Mouse (Mus musculus) urinary bladder, postnatal 14 days (tissue): ENCODE results near the gene Tnfsf9.
"Not testable (repeated sequence)": the region's sequence is repeated elsewhere in the genome, so short reads cannot be mapped to it uniquely, and the experiment has no call there.

ENCODE experiments used
- DNase-seq: peaks from one replicate; pipeline ENCODE4 v3.0.0; 2021; ENCODE audit warnings: low spot score

The Tnfsf9 gene

GRCm38 (mm10) chr17:57095855-57096622, 9.1 kb upstream of the Tnfsf9 start:
- DNase-seq, result peak; percentile 56

- peak; percentile 86 for DNase-seq
Measured at GRCm38 (mm10) chr17:57096623-57096920, 8.6 kb upstream of the Tnfsf9 start.

- no peak for DNase-seq
Measured at GRCm38 (mm10) chr17:57098321-57098720, 6.8 kb upstream of the Tnfsf9 start.

GRCm38 (mm10) chr17:57099629-57100325, 5.3 kb upstream of the Tnfsf9 start:
- DNase-seq, result no peak

GRCm38 (mm10) chr17:57102276-57102675, 2.8 kb upstream of the Tnfsf9 start:
- no peak for DNase-seq

- DNase-seq, result no peak
Measured at GRCm38 (mm10) chr17:57104496-57104895, 629 bp upstream of the Tnfsf9 start.

GRCm38 (mm10) chr17:57106035-57106368, 877 bp downstream of the Tnfsf9 start:
- DNase-seq, result no peak

- no peak for DNase-seq
Measured at GRCm38 (mm10) chr17:57107064-57107463, 1.9 kb downstream of the Tnfsf9 start.

- no peak for DNase-seq
Measured at GRCm38 (mm10) chr17:57108040-57108665, 3.0 kb downstream of the Tnfsf9 start.

- no peak for DNase-seq
Measured at GRCm38 (mm10) chr17:57108666-57109171, 3.6 kb downstream of the Tnfsf9 start.

- no peak for DNase-seq
Measured at GRCm38 (mm10) chr17:57110005-57110404, 4.9 kb downstream of the Tnfsf9 start.

GRCm38 (mm10) chr17:57112768-57113474, 7.8 kb downstream of the Tnfsf9 start:
- no peak for DNase-seq

GRCm38 (mm10) chr17:57116801-57117200, 11.7 kb downstream of the Tnfsf9 start:
- DNase-seq, result no peak

GRCm38 (mm10) chr17:57118524-57119349, 13.6 kb downstream of the Tnfsf9 start:
- peak; percentile 25 for DNase-seq

GRCm38 (mm10) chr17:57121856-57122255, 16.7 kb downstream of the Tnfsf9 start:
- no peak for DNase-seq

- no peak for DNase-seq
Measured at GRCm38 (mm10) chr17:57123192-57124118, 18.3 kb downstream of the Tnfsf9 start.

GRCm38 (mm10) chr17:57124792-57125191, 19.7 kb downstream of the Tnfsf9 start:
- DNase-seq, result no peak

- no peak for DNase-seq
Measured at GRCm38 (mm10) chr17:57125853-57126622, 20.9 kb downstream of the Tnfsf9 start.

GRCm38 (mm10) chr17:57131793-57132192, 26.7 kb downstream of the Tnfsf9 start:
- no peak for DNase-seq

- not testable (repeated sequence) for DNase-seq
Measured at GRCm38 (mm10) chr17:57134021-57134420, 28.9 kb downstream of the Tnfsf9 start.
